Mouse (Mus musculus): ENCODE measurements around the gene Dcxr. TPM values are rescaled to one million over a fixed set of nuclear protein-coding genes. Genes with fewer than 3 reads are reported as not detected.
A peak's percentile ranks its signal among the peaks of the same experiment; 100 is the strongest.

Gene Dcxr
- polyA plus RNA-seq, 1 experiment from 2014 or later = 25.8 TPM

DNA sequence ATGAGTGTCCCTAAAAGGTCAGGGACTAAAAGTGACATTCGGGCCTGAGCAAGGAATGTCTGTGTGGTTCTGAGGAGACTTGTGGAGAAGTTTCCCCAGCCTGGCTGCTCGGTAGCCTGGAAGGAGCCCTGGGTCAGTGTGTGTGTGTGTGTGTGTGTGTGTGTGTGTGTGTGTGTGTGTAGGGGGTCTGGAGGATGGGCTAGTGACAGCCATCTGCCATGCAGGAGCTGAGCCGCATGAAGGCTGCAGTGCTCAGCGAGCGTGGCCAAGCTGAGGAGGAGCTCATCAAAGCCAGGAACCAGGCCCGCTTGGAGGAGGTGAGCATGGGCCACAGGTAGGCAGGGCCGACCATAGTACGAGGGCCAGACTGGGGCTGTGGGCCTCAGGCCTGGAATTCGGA lies 7.8 kb downstream of the Dcxr start:
- peaks cover 8% of the 10 kb centered on the region; the same call in 1 of the 2 replicates for H3K27me3 ChIP-seq (replicated peaks; ENCODE audit: control insufficient read depth, insufficient read depth, low read length)
- H3K4me3 ChIP-seq (ENCODE audit: low read depth, low read length) = no peak overlapping the region
- DNase-seq (ENCODE audit: low spot score) = no peak
- peaks cover 43% of the 10 kb centered on the region for H3K36me3 ChIP-seq (ENCODE audit: control insufficient read depth, insufficient read depth, low read length)
- no peak overlapping the region for H3K9ac ChIP-seq (ENCODE audit: low read length)
- no peaks in the 10 kb centered on the region for H3K9me3 ChIP-seq (ENCODE audit: control insufficient read depth, low read length)
- 88% methylated on average over 9 of the region's 9 CpGs for WGBS
- no peak overlapping the region for H3K4me2 ChIP-seq (ENCODE audit: low read length)
- H3K4me1 ChIP-seq (replicated peaks; ENCODE audit: control insufficient read depth, insufficient read depth, low read length) = peaks cover 23% of the 10 kb centered on the region
- no peak for ATAC-seq (replicated peaks; ENCODE audit: low FRiP score, low TSS enrichment, low read depth)
- no peak overlapping the region for H3K27ac ChIP-seq (ENCODE audit: low read depth)

DNA sequence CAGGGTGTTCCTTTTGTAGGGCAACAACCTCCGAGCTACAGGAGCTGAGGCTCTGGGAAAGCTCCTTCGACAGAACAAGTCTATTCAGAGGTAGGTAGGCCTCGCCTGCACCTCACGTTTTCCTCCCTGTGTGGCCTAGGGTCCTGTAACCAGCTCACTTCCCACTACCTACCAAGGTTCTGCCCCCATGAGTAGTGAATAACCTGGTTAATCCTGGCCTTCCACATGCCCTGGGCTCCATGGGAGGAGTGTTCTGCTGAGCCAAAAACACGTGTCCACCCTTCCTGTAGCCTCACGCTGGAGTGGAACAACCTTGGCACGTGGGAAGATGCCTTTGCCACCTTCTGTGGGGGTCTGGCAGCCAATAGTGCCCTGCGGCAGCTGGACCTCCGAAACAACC lies 11.9 kb downstream of the Dcxr start:
- Histone ChIP-seq H3K9me3 (ENCODE audit: control insufficient read depth, low read length) (no peaks in the 10 kb centered on the region), H3K4me1 (replicated peaks; ENCODE audit: control insufficient read depth, insufficient read depth, low read length) (peaks cover 15% of the 10 kb centered on the region), H3K4me3 (ENCODE audit: low read depth, low read length) (no peak overlapping the region), H3K4me2 (ENCODE audit: low read length) (no peak overlapping the region; the same call in 1 of the 2 replicates), H3K27me3 (replicated peaks; ENCODE audit: control insufficient read depth, insufficient read depth, low read length) (no peaks in the 10 kb centered on the region), H3K27ac (ENCODE audit: low read depth) (no peak overlapping the region), H3K36me3 (ENCODE audit: control insufficient read depth, insufficient read depth, low read length) (peaks cover 51% of the 10 kb centered on the region), H3K9ac (ENCODE audit: low read length) (peak overlapping the region; percentile 64; the same call in 1 of the 2 replicates)
- DNase-seq (ENCODE audit: low spot score) (no peak), ATAC-seq (replicated peaks; ENCODE audit: low FRiP score, low TSS enrichment, low read depth) (no peak)
- WGBS = 90% methylated on average over 9 of the region's 9 CpGs

DNA sequence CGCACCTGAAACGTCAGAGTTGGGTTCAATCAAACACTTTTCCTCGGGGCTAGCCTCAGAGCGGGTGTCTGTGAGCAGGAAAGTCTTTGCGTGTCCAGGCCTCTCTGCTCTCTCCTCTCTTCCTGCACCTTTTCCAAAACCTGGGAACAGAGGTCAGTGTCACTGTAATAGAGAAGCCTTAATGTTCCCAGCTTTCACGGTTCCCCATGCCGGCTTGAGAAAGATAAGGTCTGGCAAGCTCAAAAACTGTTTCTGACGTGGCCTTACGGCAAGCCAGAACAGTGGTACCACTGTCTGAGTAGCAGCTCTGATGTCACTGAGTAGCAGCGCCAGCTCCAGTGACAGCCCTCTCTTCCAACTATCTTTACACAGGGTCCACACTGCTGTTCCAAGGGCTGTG lies 12.5 kb downstream of the Dcxr start:
- Histone ChIP-seq H3K9me3 (ENCODE audit: control insufficient read depth, low read length) (no peaks in the 10 kb centered on the region), H3K9ac (ENCODE audit: low read length) (peak overlapping the region; percentile 64), H3K4me2 (ENCODE audit: low read length) (peak overlapping the region; percentile 68), H3K36me3 (ENCODE audit: control insufficient read depth, insufficient read depth, low read length) (peaks cover 52% of the 10 kb centered on the region), H3K4me3 (ENCODE audit: low read depth, low read length) (peak overlapping the region; percentile 73), H3K27me3 (replicated peaks; ENCODE audit: control insufficient read depth, insufficient read depth, low read length) (no peaks in the 10 kb centered on the region), H3K4me1 (replicated peaks; ENCODE audit: control insufficient read depth, insufficient read depth, low read length) (peaks cover 15% of the 10 kb centered on the region), H3K27ac (ENCODE audit: low read depth) (no peak overlapping the region)
- DNase-seq (ENCODE audit: low spot score) (no peak), ATAC-seq (replicated peaks; ENCODE audit: low FRiP score, low TSS enrichment, low read depth) (no peak)
- 52% methylated on average over 10 of the region's 10 CpGs for WGBS

DNA sequence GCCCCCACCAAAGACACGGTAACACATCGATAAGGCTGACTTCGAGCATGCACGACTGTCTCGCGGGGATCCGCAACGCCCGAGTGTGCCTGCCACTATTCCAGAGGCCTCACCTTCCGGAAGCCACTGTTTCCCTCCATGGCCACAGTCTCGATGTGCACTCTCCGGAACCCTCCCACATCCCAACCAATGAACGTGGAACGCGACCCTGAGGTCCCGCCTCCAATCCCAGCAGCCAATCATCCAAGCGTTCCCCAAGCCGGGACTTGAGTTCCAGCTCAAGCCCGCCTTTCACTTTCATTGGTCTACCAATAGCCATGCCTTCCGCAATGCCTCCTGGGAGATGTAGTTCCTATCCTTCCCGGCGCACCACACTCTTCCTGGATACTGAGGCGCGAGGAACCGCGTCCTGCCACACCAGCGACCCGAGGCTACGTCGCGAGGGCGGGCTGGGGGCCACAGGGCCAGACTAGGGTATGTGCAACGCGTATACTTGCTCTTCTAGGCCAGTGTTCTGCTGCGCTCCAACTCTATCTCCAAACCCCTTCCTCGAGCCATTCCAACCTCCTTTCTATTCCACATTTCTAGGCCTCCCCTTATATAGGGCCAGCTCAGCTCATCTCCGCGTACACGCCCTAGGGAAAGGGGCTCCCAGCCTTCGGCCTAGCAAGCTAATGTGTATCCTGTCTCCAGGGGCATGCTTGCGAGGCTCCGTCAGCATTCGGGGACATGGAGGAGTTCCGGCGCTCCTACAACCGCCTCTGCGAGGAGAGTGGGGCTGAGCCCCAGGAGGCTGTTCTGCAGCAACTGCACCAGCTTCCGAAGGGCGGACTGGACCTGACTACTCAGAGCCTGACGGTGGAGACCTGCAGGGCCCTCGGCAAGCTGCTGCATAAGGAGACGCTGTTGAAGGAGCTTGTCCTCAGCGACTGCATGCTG lies 13.2 kb downstream of the Dcxr start, which contains the start of the genes Cenpx and Lrrc45:
TSS of gene Cenpx (minus strand) at position 159 of the 939 bp plus-strand sequence.
TSS of gene Lrrc45 (plus strand) at position 346 of the 939 bp plus-strand sequence.
- Histone ChIP-seq H3K27ac (ENCODE audit: low read depth) (peak within 1 kb of the TSS; percentile 22), H3K36me3 (ENCODE audit: control insufficient read depth, insufficient read depth, low read length) (peaks cover 49% of the 10 kb centered on the region), H3K27me3 (replicated peaks; ENCODE audit: control insufficient read depth, insufficient read depth, low read length) (no peaks in the 10 kb centered on the region), H3K9me3 (ENCODE audit: control insufficient read depth, low read length) (no peaks in the 10 kb centered on the region), H3K9ac (ENCODE audit: low read length) (peak within 1 kb of the TSS; percentile 64), H3K4me1 (replicated peaks; ENCODE audit: control insufficient read depth, insufficient read depth, low read length) (peaks cover 15% of the 10 kb centered on the region), H3K4me2 (ENCODE audit: low read length) (peak within 1 kb of the TSS; percentile 68), H3K4me3 (ENCODE audit: low read depth, low read length) (peak within 1 kb of the TSS; percentile 73)
- WGBS = 2% methylated on average over 53 of the region's 53 CpGs
- DNase-seq (ENCODE audit: low spot score) (no peak), ATAC-seq (replicated peaks; ENCODE audit: low FRiP score, low TSS enrichment, low read depth) (peak; percentile 92)

DNA sequence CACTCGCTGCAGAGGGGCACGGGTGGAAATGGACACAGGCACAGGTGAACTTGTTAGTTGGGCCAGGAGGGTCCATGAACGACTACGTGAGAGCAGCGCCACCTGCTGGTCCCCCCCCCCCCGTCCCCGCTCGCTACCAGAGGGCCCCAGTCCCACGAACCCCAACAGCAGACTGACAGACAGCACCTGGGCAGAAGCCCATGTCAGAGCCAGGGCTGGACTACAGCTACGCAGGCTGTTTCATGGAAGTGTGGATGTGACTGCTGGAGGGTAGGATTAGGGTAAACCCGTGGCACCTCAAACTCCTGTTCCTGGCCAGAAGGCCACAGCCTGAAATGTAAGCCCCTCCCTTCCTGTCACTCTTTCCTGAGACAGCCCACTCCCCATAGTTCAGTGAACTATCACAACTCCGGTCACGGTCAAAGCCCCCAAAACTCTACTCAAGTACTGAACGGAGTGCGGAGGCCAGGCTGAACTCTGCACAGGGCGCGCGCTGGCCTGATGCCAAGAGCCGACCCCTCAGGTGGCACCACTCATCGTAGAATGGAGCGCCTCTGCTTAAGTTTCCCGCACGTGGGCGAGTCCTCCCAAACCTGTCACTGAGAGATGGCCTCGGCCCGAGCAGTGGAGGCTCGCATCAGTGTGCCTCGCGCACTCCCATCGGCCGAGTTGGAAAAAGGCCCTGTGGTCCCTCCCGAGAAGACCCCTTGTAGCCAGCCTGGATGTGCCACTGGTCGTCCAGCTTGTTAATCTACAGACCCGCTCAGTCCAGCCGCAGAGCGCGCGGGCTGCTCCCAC lies 14.1 kb downstream of the Dcxr start:
- peak; percentile 93 for DNase-seq (ENCODE audit: low spot score)

DNA sequence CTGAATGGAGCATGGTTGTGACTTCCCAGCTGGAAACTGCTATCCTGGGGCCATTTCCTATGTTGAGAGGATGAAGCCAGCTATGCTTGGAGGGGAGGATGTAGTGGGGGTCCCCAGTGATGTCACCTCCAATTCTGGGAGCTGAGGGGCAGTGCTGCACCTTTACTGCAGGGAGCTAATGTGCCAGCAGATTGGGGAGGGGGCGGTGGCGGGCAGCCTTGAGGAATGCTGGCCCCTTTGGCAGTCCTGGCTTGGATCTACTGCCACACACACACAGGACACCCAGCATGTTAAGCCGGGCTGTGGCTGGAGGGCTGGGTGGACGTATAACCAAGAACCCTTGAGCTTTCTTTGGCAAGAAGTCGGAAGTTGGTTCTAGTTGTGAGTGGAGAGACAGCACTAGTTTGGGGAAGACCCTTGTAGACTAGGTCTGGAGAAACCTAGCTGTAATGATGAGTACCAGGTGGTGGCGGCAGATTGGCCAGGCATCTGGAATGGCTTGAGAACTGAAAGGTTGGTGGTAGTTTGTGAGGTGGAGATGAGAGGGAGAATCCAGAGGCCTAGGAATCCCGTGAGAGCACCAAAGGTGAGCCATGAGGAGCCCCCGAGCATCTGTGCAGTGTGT lies 15.0 kb downstream of the Dcxr start:
- Histone ChIP-seq H3K27me3 (replicated peaks; ENCODE audit: control insufficient read depth, insufficient read depth, low read length) (no peaks in the 10 kb centered on the region), H3K4me2 (ENCODE audit: low read length) (peak overlapping the region; percentile 68), H3K27ac (ENCODE audit: low read depth) (no peak overlapping the region), H3K4me3 (ENCODE audit: low read depth, low read length) (no peak overlapping the region), H3K9ac (ENCODE audit: low read length) (no peak overlapping the region), H3K36me3 (ENCODE audit: control insufficient read depth, insufficient read depth, low read length) (peaks cover 31% of the 10 kb centered on the region), H3K9me3 (ENCODE audit: control insufficient read depth, low read length) (no peaks in the 10 kb centered on the region), H3K4me1 (replicated peaks; ENCODE audit: control insufficient read depth, insufficient read depth, low read length) (peaks cover 21% of the 10 kb centered on the region)
- DNase-seq (ENCODE audit: low spot score) (no peak), ATAC-seq (replicated peaks; ENCODE audit: low FRiP score, low TSS enrichment, low read depth) (no peak)
- WGBS = 49% methylated on average over 8 of the region's 8 CpGs

More for the DNA sequence above, 14.1 kb downstream of the Dcxr start:
- Histone ChIP-seq H3K36me3 (ENCODE audit: control insufficient read depth, insufficient read depth, low read length) (peaks cover 40% of the 10 kb centered on the region), H3K4me2 (ENCODE audit: low read length) (peak overlapping the region; percentile 68), H3K9me3 (ENCODE audit: control insufficient read depth, low read length) (no peaks in the 10 kb centered on the region), H3K4me3 (ENCODE audit: low read depth, low read length) (peak overlapping the region; percentile 73), H3K4me1 (replicated peaks; ENCODE audit: control insufficient read depth, insufficient read depth, low read length) (peaks cover 15% of the 10 kb centered on the region), H3K9ac (ENCODE audit: low read length) (peak overlapping the region; percentile 64), H3K27ac (ENCODE audit: low read depth) (peak overlapping the region; percentile 22), H3K27me3 (replicated peaks; ENCODE audit: control insufficient read depth, insufficient read depth, low read length) (no peaks in the 10 kb centered on the region)
- WGBS = under 1% methylated on average over 38 of the region's 38 CpGs
- ATAC-seq (replicated peaks; ENCODE audit: low FRiP score, low TSS enrichment, low read depth) = peak; percentile 53

DNA sequence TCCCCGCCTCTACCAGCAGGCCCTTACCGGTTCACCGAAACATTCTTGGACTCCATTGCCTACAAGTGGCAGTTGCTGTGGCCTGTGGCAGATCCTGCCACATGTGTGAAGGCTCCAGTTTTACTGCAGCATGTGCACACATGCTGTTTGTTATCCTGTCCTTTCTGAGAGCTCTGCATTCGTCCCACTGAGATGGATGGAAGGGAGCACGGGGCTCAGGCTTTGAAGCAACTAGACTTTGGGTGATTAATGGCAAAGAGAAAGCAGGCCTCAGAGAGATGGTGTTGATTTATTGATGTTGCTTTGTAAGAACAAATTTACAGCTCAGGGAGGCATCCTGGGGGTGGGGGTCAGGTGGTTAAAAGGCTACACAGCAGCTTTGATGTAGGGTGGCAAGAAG lies 16.4 kb downstream of the Dcxr start:
- no peak overlapping the region for H3K27ac ChIP-seq (ENCODE audit: low read depth)
- H3K4me3 ChIP-seq (ENCODE audit: low read depth, low read length) = no peak overlapping the region
- H3K4me1 ChIP-seq (replicated peaks; ENCODE audit: control insufficient read depth, insufficient read depth, low read length) = peaks cover 27% of the 10 kb centered on the region
- peaks cover 19% of the 10 kb centered on the region for H3K36me3 ChIP-seq (ENCODE audit: control insufficient read depth, insufficient read depth, low read length)
- H3K4me2 ChIP-seq (ENCODE audit: low read length) = no peak overlapping the region
- ATAC-seq (replicated peaks; ENCODE audit: low FRiP score, low TSS enrichment, low read depth) (no peak), DNase-seq (ENCODE audit: low spot score) (no peak)
- H3K27me3 ChIP-seq (replicated peaks; ENCODE audit: control insufficient read depth, insufficient read depth, low read length) = no peaks in the 10 kb centered on the region
- no peaks in the 10 kb centered on the region for H3K9me3 ChIP-seq (ENCODE audit: control insufficient read depth, low read length)
- 59% methylated on average over 5 of the region's 5 CpGs for WGBS
- no peak overlapping the region for H3K9ac ChIP-seq (ENCODE audit: low read length)

DNA sequence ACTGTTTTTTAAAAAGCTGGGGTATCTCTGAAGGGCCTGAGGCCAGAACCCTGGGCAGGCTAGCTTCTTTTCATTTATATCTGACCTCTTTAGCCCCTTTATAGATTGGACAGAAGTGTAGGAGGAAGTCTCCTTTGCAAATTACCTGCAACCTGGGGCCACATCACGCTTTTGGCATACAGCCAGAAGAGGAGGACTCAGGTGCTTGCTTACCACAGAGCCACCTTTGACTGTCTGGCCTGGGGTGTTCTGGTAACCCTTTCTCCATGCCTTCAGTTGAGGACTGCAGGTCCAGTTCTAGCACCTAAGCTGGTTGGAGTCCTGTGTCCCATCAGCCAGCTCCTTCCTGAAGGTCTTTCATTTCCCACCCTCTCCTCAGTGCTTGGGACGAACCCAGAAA lies 17.5 kb downstream of the Dcxr start:
- DNase-seq (ENCODE audit: low spot score) (no peak), ATAC-seq (replicated peaks; ENCODE audit: low FRiP score, low TSS enrichment, low read depth) (no peak)
- H3K4me3 ChIP-seq (ENCODE audit: low read depth, low read length) = no peak overlapping the region
- H3K36me3 ChIP-seq (ENCODE audit: control insufficient read depth, insufficient read depth, low read length) = peaks cover 14% of the 10 kb centered on the region
- WGBS = 56% methylated on average over 2 of the region's 2 CpGs
- H3K9ac ChIP-seq (ENCODE audit: low read length) = no peak overlapping the region
- no peak overlapping the region for H3K4me2 ChIP-seq (ENCODE audit: low read length)
- peaks cover 29% of the 10 kb centered on the region for H3K4me1 ChIP-seq (replicated peaks; ENCODE audit: control insufficient read depth, insufficient read depth, low read length)
- H3K27ac ChIP-seq (ENCODE audit: low read depth) = no peak overlapping the region
- H3K9me3 ChIP-seq (ENCODE audit: control insufficient read depth, low read length) = no peaks in the 10 kb centered on the region
- H3K27me3 ChIP-seq (replicated peaks; ENCODE audit: control insufficient read depth, insufficient read depth, low read length) = no peaks in the 10 kb centered on the region
